Mouse (Mus musculus): ENCODE data around the gene Catsper3. TPM values are rescaled to one million over a fixed set of nuclear protein-coding genes. Genes with fewer than 3 reads are reported as not detected.

The Catsper3 gene
- total and polyA plus RNA-seq, 2 experiments from 2014 or later, result 0.19 TPM; not detected in 1

DNA sequence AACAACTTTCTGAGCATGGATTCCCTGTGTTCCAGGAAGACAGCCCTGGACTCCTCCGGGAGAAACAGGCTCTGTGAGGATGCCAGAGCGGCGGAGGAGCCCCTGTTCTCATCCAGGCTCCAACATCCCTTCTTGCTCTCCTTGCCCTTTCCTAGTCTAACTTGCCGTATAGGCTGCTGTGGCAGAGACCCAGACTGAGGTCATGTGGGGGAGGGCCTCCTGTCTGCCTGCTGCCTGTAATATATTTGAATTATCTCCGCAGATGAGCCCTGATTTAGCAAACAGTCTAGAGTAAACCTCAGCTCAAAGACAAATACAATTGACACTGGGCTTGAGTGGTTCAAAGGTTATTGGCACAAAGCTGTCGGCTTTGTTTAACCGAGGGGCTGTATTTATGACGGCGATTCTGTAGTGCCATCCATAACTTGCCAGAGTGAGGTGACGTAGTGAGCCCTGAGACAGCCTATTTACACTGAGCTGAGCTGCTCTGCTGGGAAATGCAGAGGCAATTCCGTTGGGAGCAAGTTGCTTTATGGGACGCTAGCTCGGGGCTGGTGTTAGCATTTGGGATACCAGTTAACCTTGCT is 64.3 kb downstream of the Catsper3 start:
- H3K9ac ChIP-seq, result no peak overlapping the region
- no peaks in the 10 kb centered on the region for H3K9me3 ChIP-seq (ENCODE audit: low read length)
- H3K27me3 ChIP-seq (ENCODE audit: insufficient read depth, low read length), result no peaks in the 10 kb centered on the region
- ATAC-seq (no peak), DNase-seq (no peak)
- TF ChIP-seq CTCF (IDR thresholded peaks at IDR 0.05; ENCODE audit: low read depth), result no peak
- no peak overlapping the region for H3K27ac ChIP-seq (ENCODE audit: low read depth, low read length)
- H3K4me1 ChIP-seq (ENCODE audit: insufficient read depth), result no peaks in the 10 kb centered on the region
- H3K4me3 ChIP-seq (ENCODE audit: low read depth, low read length), result no peak overlapping the region
- H3K36me3 ChIP-seq (ENCODE audit: insufficient read depth), result no peaks in the 10 kb centered on the region
- WGBS, result 68% methylated on average over 13 of the region's 13 CpGs
- no peak overlapping the region for H3K4me2 ChIP-seq (ENCODE audit: low read depth)

- 78% methylated on average over 5 of the region's 5 CpGs for WGBS
- Histone ChIP-seq H3K9me3 (ENCODE audit: low read length) (no peaks in the 10 kb centered on the region), H3K9ac (no peak overlapping the region), H3K36me3 (ENCODE audit: insufficient read depth) (no peaks in the 10 kb centered on the region), H3K27ac (ENCODE audit: low read depth, low read length) (no peak overlapping the region), H3K4me3 (ENCODE audit: low read depth, low read length) (no peak overlapping the region), H3K27me3 (ENCODE audit: insufficient read depth, low read length) (no peaks in the 10 kb centered on the region), H3K4me1 (ENCODE audit: insufficient read depth) (no peaks in the 10 kb centered on the region), H3K4me2 (ENCODE audit: low read depth) (no peak overlapping the region)
- ATAC-seq, result no peak
- no peak for TF ChIP-seq CTCF (IDR thresholded peaks at IDR 0.05; ENCODE audit: low read depth)
- no peak for DNase-seq
Measured at GRCm38 (mm10) chr13:55850726-55851125, 66.4 kb downstream of the Catsper3 start.

- TF ChIP-seq CTCF (IDR thresholded peaks at IDR 0.05; ENCODE audit: low read depth), result no peak
- no peak overlapping the region for H3K4me3 ChIP-seq (ENCODE audit: low read depth, low read length)
- H3K36me3 ChIP-seq (ENCODE audit: insufficient read depth), result no peaks in the 10 kb centered on the region
- no peak overlapping the region for H3K9ac ChIP-seq
- WGBS, result 71% methylated on average over 3 of the region's 3 CpGs
- H3K4me1 ChIP-seq (ENCODE audit: insufficient read depth), result no peaks in the 10 kb centered on the region
- ATAC-seq (no peak), DNase-seq (no peak)
- H3K27ac ChIP-seq (ENCODE audit: low read depth, low read length), result no peak overlapping the region
- H3K27me3 ChIP-seq (ENCODE audit: insufficient read depth, low read length), result no peaks in the 10 kb centered on the region
- no peaks in the 10 kb centered on the region for H3K9me3 ChIP-seq (ENCODE audit: low read length)
- H3K4me2 ChIP-seq (ENCODE audit: low read depth), result no peak overlapping the region
Measured at GRCm38 (mm10) chr13:55852205-55852604, 67.8 kb downstream of the Catsper3 start.

DNA sequence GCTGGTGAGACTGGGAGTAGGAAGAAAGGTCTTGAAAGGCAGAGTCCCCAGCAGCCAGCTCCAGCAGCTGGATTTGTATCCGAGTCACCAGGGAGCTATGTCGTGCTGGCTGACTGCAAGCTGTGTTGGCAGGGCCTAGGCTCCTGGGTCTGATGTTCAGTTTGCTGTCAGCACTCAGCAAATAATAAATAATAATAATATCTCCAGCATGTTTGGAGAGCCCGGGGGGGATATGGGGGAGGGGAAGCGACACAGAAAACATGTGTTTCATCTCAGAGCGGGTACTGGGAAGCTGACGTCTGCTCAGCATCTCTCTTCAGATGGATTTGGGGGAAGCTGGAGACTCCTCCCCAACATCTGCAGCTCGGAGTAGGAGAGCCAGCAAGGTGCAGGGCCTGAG is 71.4 kb downstream of the Catsper3 start:
- no peak for ATAC-seq
- Histone ChIP-seq H3K4me2 (ENCODE audit: low read depth) (no peak overlapping the region), H3K36me3 (ENCODE audit: insufficient read depth) (no peaks in the 10 kb centered on the region), H3K4me3 (ENCODE audit: low read depth, low read length) (no peak overlapping the region), H3K4me1 (ENCODE audit: insufficient read depth) (no peaks in the 10 kb centered on the region), H3K27me3 (ENCODE audit: insufficient read depth, low read length) (no peaks in the 10 kb centered on the region), H3K9ac (no peak overlapping the region), H3K9me3 (ENCODE audit: low read length) (no peaks in the 10 kb centered on the region), H3K27ac (ENCODE audit: low read depth, low read length) (no peak overlapping the region)
- 71% methylated on average over 7 of the region's 7 CpGs for WGBS
- no peak for TF ChIP-seq CTCF (IDR thresholded peaks at IDR 0.05; ENCODE audit: low read depth)
- no peak for DNase-seq

- no peaks in the 10 kb centered on the region for H3K36me3 ChIP-seq (ENCODE audit: insufficient read depth)
- H3K4me2 ChIP-seq (ENCODE audit: low read depth), result no peak overlapping the region
- DNase-seq (no peak), ATAC-seq (no peak)
- H3K9me3 ChIP-seq (ENCODE audit: low read length), result no peaks in the 10 kb centered on the region
- TF ChIP-seq CTCF (IDR thresholded peaks at IDR 0.05; ENCODE audit: low read depth), result no peak
- no peak overlapping the region for H3K4me3 ChIP-seq (ENCODE audit: low read depth, low read length)
- H3K27me3 ChIP-seq (ENCODE audit: insufficient read depth, low read length), result no peaks in the 10 kb centered on the region
- H3K27ac ChIP-seq (ENCODE audit: low read depth, low read length), result no peak overlapping the region
- H3K9ac ChIP-seq, result no peak overlapping the region
- 93% methylated on average over 5 of the region's 5 CpGs for WGBS
- H3K4me1 ChIP-seq (ENCODE audit: insufficient read depth), result no peaks in the 10 kb centered on the region
Measured at GRCm38 (mm10) chr13:55858463-55858862, 74.1 kb downstream of the Catsper3 start.

Other genes starting within 250 kb of the Catsper3 start
- 65.2 and 69.6 TPM in 2 replicates for gene Ddx41, start 247.9 kb upstream of the Catsper3 start, total RNA-seq (2014; rRNA removed)
- 46.1 and 51.7 TPM in 2 replicates for gene Ddx41, start 247.9 kb upstream of the Catsper3 start, polyA plus RNA-seq (2015; fragmentation: Nextera tagmentation; extraction: Ambion mirVana)
- gene Fam193b, start 213.4 kb upstream of the Catsper3 start, total RNA-seq (2014; rRNA removed), result 88.4 and 93.1 TPM in 2 replicates
- 41.2 and 41.6 TPM in 2 replicates for gene Fam193b, start 213.4 kb upstream of the Catsper3 start, polyA plus RNA-seq (2015; fragmentation: Nextera tagmentation; extraction: Ambion mirVana)
- gene Tmed9, start 210.8 kb upstream of the Catsper3 start, total RNA-seq (2014; rRNA removed), result 52.9 and 56.3 TPM in 2 replicates
- gene Tmed9, start 210.8 kb upstream of the Catsper3 start, polyA plus RNA-seq (2015; fragmentation: Nextera tagmentation; extraction: Ambion mirVana), result 102 TPM in 2 replicates
- 57.6 and 63.1 TPM in 2 replicates for gene B4galt7, start 184.7 kb upstream of the Catsper3 start, total RNA-seq (2014; rRNA removed)
- 36.1 and 43.0 TPM in 2 replicates for gene B4galt7, start 184.7 kb upstream of the Catsper3 start, polyA plus RNA-seq (2015; fragmentation: Nextera tagmentation; extraction: Ambion mirVana)
- gene Caml, start 161.6 kb upstream of the Catsper3 start, total RNA-seq (2014; rRNA removed), result 87.8 and 115 TPM in 2 replicates
- 116 and 121 TPM in 2 replicates for gene Caml, start 161.6 kb upstream of the Catsper3 start, polyA plus RNA-seq (2015; fragmentation: Nextera tagmentation; extraction: Ambion mirVana)
- 28.0 and 34.7 TPM in 2 replicates for gene Ddx46, start 149.5 kb upstream of the Catsper3 start, total RNA-seq (2014; rRNA removed)
- gene Ddx46, start 149.5 kb upstream of the Catsper3 start, polyA plus RNA-seq (2015; fragmentation: Nextera tagmentation; extraction: Ambion mirVana), result 17.7 and 20.1 TPM in 2 replicates
- gene B230219D22Rik, start 91.4 kb upstream of the Catsper3 start, total RNA-seq (2014; rRNA removed), result 135 and 167 TPM in 2 replicates
- gene B230219D22Rik, start 91.4 kb upstream of the Catsper3 start, polyA plus RNA-seq (2015; fragmentation: Nextera tagmentation; extraction: Ambion mirVana), result 40.7 and 59.5 TPM in 2 replicates
- gene Txndc15, start 69.9 kb upstream of the Catsper3 start, total RNA-seq (2014; rRNA removed), result 116 and 121 TPM in 2 replicates
- gene Txndc15, start 69.9 kb upstream of the Catsper3 start, polyA plus RNA-seq (2015; fragmentation: Nextera tagmentation; extraction: Ambion mirVana), result 134 and 135 TPM in 2 replicates
- gene Pcbd2, start 57.2 kb upstream of the Catsper3 start, total RNA-seq (2014; rRNA removed), result 9.6 and 11.1 TPM in 2 replicates
- 28.7 and 29.2 TPM in 2 replicates for gene Pcbd2, start 57.2 kb upstream of the Catsper3 start, polyA plus RNA-seq (2015; fragmentation: Nextera tagmentation; extraction: Ambion mirVana)
- not detected in 2 replicates for gene Pitx1, start 51.6 kb downstream of the Catsper3 start, total RNA-seq (2014; rRNA removed)
- not detected in 2 replicates for gene Pitx1, start 51.6 kb downstream of the Catsper3 start, polyA plus RNA-seq (2015; fragmentation: Nextera tagmentation; extraction: Ambion mirVana)

All from forebrain, postnatal 0 days (tissue).